Mouse (Mus musculus) olfactory bulb, adult 2 months (tissue): ENCODE data around the gene Ncapd3. TPM values are rescaled to one million over a fixed set of nuclear protein-coding genes. Genes with fewer than 3 reads are reported as not detected.

Experiments used
- H3K27ac ChIP-seq: fragments of 200-500 bp; 2 replicates; pipeline ENCODE4 v1.5.1; 2012; ENCODE audit warnings: low read depth, low read length; ENCODE audit not compliant: insufficient read depth
- H3K4me1 ChIP-seq: fragments of 200-500 bp; 2 replicates; pipeline ENCODE4 v1.6.1; 2012; ENCODE audit warnings: low read length; ENCODE audit not compliant: control insufficient read depth, insufficient read depth
- H3K4me3 ChIP-seq: fragments of 200-500 bp; 2 replicates; pipeline ENCODE4 v1.5.1; 2012; ENCODE audit warnings: mild to moderate bottlenecking, low read depth, low read length, moderate library complexity; ENCODE audit not compliant: insufficient read depth
- CTCF ChIP-seq: fragments of 200-500 bp; IDR thresholded peaks from 2 replicates; pipeline ENCODE4 v1.5.1; 2012; ENCODE audit warnings: low read depth, mild to moderate bottlenecking, low read length, moderate library complexity; ENCODE audit not compliant: insufficient read depth
- POLR2A ChIP-seq: fragments of 200-500 bp; IDR thresholded peaks from 2 replicates; pipeline ENCODE4 v1.6.1; 2012; ENCODE audit warnings: mild to moderate bottlenecking, low read depth, low read length, moderate library complexity; ENCODE audit not compliant: insufficient read depth
- WGBS: fragments of 180-500 bp; shearing (Covaris S2); methylation state at CpG from one replicate; pipeline ENCODE4 v1.1.7; 2018; 5-methylcytosine and 5-hydroxymethylcytosine counted together
- polyA plus RNA-seq: library from polyadenylated mRNA; stranded (reverse); fragments of >200 nt; gene quantifications from 2 replicates; pipeline ENCODE4 v1.2.4, GENCODE M21; 2012; ENCODE audit warnings: low replicate concordance; ENCODE audit not compliant: missing spikeins, insufficient read depth, insufficient read length

The Ncapd3 gene
- polyA plus RNA-seq, 1 experiment: 124 TPM

- H3K4me1 ChIP-seq: peaks cover 2% of the 10 kb centered on the region
- WGBS: 67% methylated on average over 6 of the region's 6 CpGs
- H3K27ac ChIP-seq: no peak overlapping the region
- TF ChIP-seq POLR2A (no peak), CTCF (no peak)
- no peak overlapping the region for H3K4me3 ChIP-seq
Measured at GRCm38 (mm10) chr9:27125450-27125849, 95.5 kb downstream of the Ncapd3 start.

- Histone ChIP-seq H3K27ac (no peak overlapping the region), H3K4me3 (no peak overlapping the region), H3K4me1 (peaks cover 2% of the 10 kb centered on the region)
- 94% methylated on average over 6 of the region's 6 CpGs for WGBS
- TF ChIP-seq CTCF: no peak
- TF ChIP-seq POLR2A: no peak
Measured at GRCm38 (mm10) chr9:27126543-27126942, 96.6 kb downstream of the Ncapd3 start.

GRCm38 (mm10) chr9:27128629-27129028, 98.7 kb downstream of the Ncapd3 start:
- H3K27ac ChIP-seq: no peak overlapping the region
- WGBS: 86% methylated on average over 4 of the region's 4 CpGs
- TF ChIP-seq POLR2A (no peak), CTCF (no peak)
- H3K4me3 ChIP-seq: no peak overlapping the region
- peaks cover 2% of the 10 kb centered on the region for H3K4me1 ChIP-seq

DNA sequence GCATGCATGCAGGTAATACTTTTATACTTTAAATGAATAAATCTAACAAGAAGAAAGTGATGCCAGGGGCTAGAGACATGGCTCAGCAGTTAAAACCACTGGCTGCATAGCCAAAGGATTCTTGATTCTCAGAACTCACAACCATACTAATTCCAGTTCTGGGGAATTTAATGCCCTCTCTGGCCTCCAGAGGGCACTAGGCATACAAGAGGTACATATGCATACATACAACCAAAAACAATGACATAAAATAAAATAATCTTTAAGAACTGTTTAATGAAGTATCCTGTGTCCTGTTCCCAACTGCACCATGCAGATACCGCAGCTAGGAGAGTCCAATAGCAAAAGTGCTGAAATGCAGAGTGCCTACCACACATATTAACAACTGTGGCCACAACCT, 104.4 kb downstream of the Ncapd3 start:
- no peak overlapping the region for H3K27ac ChIP-seq
- H3K4me1 ChIP-seq: no peaks in the 10 kb centered on the region
- no peak overlapping the region for H3K4me3 ChIP-seq
- TF ChIP-seq CTCF (no peak), POLR2A (no peak)
- WGBS: 67% methylated on average over 1 of the region's 1 CpGs

DNA sequence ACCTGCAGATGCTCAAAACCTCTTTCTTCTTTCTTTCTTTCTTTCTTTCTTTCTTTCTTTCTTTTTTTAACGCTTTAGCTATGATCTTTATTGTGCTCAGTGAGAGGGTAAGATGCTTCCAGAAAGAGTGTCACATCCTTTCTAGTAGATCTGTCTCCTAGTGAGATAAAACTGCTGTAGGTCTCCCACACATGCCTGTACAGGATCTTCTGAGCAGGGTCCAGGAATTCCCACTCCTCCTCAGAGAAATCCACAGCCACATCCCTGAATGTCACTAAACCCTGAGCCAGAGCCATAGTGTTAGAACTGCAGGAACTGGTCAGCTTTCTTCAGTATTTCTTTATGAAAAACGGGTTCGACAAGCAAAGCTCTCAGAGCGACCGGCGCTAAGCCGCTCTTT, 105.4 kb downstream of the Ncapd3 start:
- H3K4me1 ChIP-seq: no peaks in the 10 kb centered on the region
- TF ChIP-seq POLR2A: no peak
- TF ChIP-seq CTCF: no peak
- no peak overlapping the region for H3K4me3 ChIP-seq
- WGBS: 88% methylated on average over 7 of the region's 7 CpGs
- no peak overlapping the region for H3K27ac ChIP-seq

GRCm38 (mm10) chr9:27136651-27137050, 106.7 kb downstream of the Ncapd3 start:
- 93% methylated on average over 8 of the region's 8 CpGs for WGBS
- Histone ChIP-seq H3K4me1 (no peaks in the 10 kb centered on the region), H3K27ac (no peak overlapping the region), H3K4me3 (no peak overlapping the region)
- no peak for TF ChIP-seq CTCF

DNA sequence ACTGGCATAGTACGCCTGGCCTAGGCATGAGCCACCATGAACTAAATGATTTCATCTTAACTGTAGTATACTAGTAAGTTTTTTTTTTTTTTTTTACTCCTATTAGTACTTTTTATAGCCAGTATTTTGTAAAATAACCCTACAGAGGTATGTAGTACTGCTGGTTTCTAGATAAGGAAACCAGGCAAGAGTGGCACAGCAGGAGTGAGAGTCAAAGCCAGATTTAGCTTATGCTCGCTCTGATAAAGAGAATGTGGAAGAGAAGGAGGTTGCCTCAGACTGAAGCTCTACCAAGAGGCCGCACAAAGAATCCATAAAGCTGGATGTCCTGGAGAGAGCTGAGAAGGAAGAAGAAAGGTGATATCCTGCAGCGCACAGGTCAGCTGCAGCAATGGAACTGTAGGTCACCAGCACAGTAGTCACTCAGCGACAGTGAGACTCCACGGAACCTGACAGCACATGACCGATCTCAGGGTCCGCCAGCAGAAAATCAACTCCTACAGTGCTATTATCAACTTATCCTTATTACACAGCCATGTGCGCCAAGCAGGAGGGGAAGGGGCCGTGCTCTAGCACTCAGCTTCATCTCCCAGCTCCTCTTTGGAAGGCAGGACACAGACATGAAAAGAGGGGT, 110.6 kb downstream of the Ncapd3 start:
- Histone ChIP-seq H3K27ac (no peak overlapping the region), H3K4me3 (no peak overlapping the region), H3K4me1 (no peaks in the 10 kb centered on the region)
- 89% methylated on average over 10 of the region's 10 CpGs for WGBS
- TF ChIP-seq POLR2A (no peak), CTCF (no peak)

DNA sequence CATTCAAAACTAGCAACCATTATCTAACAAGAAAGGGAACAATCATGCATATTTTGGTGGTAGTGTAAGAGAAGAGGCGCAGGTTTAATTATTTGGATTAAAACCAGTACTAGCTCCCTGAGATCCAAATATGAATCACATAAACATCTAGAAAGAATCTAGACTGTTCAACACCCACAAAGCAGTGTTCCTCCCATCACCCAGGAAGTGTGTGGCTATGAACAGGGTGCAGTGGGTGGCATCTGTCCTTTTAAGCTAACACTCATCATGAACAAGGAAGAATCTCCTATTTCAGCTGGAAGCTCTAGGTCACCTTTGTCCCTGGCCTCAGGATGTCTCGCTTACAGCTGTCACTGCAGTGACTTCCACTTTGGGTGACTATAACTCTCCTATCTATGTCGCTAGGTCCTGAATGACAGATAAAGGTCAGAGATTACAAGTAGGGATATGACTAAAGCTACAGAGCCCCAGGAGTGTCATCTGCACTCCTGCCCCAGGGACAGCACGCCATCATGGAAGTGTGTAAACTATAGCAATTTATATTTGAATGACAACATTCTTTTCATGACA, 114.4 kb downstream of the Ncapd3 start:
- Histone ChIP-seq H3K4me1 (peaks cover 10% of the 10 kb centered on the region), H3K27ac (no peak overlapping the region), H3K4me3 (no peak overlapping the region)
- 93% methylated on average over 4 of the region's 4 CpGs for WGBS
- TF ChIP-seq POLR2A (no peak), CTCF (no peak)

Other genes starting within 250 kb of the Ncapd3 start
- gene Glb1l2, start 223.7 kb upstream of the Ncapd3 start, polyA plus RNA-seq: not detected in 2 replicates
- gene Glb1l3, start 169.3 kb upstream of the Ncapd3 start, polyA plus RNA-seq: not detected in 2 replicates
- gene Gm1110, start 107.1 kb upstream of the Ncapd3 start, polyA plus RNA-seq: not detected in 2 replicates
- gene Acad8, start 30.6 kb upstream of the Ncapd3 start, polyA plus RNA-seq: not detected in 2 replicates
- not detected in 2 replicates for gene Thyn1, start 30.5 kb upstream of the Ncapd3 start, polyA plus RNA-seq
- gene Vps26b, start 110 bp upstream of the Ncapd3 start, polyA plus RNA-seq: not detected in 2 replicates
- not detected in 2 replicates for gene Jam3, start 125.2 kb downstream of the Ncapd3 start, polyA plus RNA-seq